In the genomic region with DNA sequence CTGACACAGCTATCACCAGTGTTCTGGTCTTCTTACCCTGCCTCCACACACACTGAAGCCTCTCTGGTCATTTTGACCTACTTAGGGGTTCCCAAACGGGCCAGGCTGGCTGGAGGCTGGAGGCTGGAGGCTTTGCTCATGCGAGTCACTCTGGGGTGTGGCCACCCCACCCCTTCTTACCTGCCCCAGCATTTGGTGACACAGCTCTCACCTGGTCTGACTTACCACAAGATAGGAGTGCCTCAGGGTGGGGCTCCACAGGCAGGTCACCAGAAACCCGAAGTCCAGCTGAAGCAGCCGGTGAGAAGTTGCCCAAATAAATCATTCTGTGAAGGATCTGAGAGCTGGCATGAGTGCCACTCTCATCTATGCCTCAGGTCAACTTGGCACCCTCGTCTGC, we compare ENCODE assay signal across 32 mouse cellular contexts. TPM values are rescaled to one million over a fixed set of nuclear protein-coding genes. Genes with fewer than 3 reads are reported as not detected.
DNase-seq lines count a peak whose midpoint lies in the region; TF ChIP-seq lines count a peak whose summit lies in the region.
"Had no signal": no experiment of that assay in that cellular context is flagged by ENCODE, and none has a peak within 500 bp of the region (broad histone marks: within the 10 kb centered on the region; RNA-seq: fewer than 3 reads in every experiment).

No protein-coding gene starts in this region.

- WGBS in small intestine, adult 2 months: 27% methylated on average over 5 of the region's 5 CpGs

- H3K36me3 ChIP-seq in small intestine, adult 2 months (ENCODE audit: control insufficient read depth, insufficient read depth, low read length): 0 out of 2 replicates have a peak, but pooled peaks cover 2% of the 10 kb centered on the region
- H3K36me3 ChIP-seq: embryonic facial prominence, embryonic 15.5 days; heart, embryonic 15.5 days had no signal

- no peak for TF ChIP-seq CTCF in small intestine, adult 2 months (IDR thresholded peaks at IDR 0.05; ENCODE audit: extremely low read depth, insufficient read length, insufficient replicate concordance, low read depth, low read length)

- no peaks in the 10 kb centered on the region for H3K27me3 ChIP-seq in small intestine, adult 2 months (ENCODE audit: control insufficient read depth, insufficient read depth, low read length)
- H3K27me3 ChIP-seq: CH12.LX; embryonic facial prominence, embryonic 12.5 days; embryonic facial prominence, embryonic 15.5 days; heart, embryonic 15.5 days; hindbrain, embryonic 13.5 days had no signal

- peak; percentile 23 to 55 for DNase-seq in lung, adult 18-20 months
- DNase-seq in lung, postnatal 25 days (ENCODE audit: low spot score): no peak
- peak; percentile 9 to 28 for DNase-seq in urinary bladder, adult 18-20 months (ENCODE audit: low spot score in 2 of 2)
- DNase-seq in urinary bladder, postnatal 4 days (ENCODE audit: low spot score in 2 of 2): no peak
- DNase-seq in neural tube, embryonic 10.5 days (ENCODE audit: extremely low spot score, low spot score): no peak
- no peak for DNase-seq in adipocyte (ENCODE audit: low spot score)
- DNase-seq: adrenal gland, adult 2 months; adrenal gland, postnatal 14 days; B cell, adult 2 months; cerebellum, adult 11 months; cerebellum, adult 2 months; cerebellum, adult 9-11 months; cerebellum, postnatal 25 days; forebrain, postnatal 0 days; gastrocnemius, adult 2 months; gastrocnemius, postnatal 14 days; heart, adult 18-20 months; heart, postnatal 10 days; heart, postnatal 36 days had no signal

- no peak overlapping the region for H3K4me3 ChIP-seq in small intestine, adult 2 months (ENCODE audit: low read depth, low read length)
- H3K4me3 ChIP-seq: embryonic facial prominence, embryonic 12.5 days; embryonic facial prominence, embryonic 15.5 days; gastrocnemius, adult 2 months; heart, embryonic 12.5 days; heart, embryonic 15.5 days; hindbrain, embryonic 10.5 days; hindbrain, embryonic 13.5 days had no signal

- TF ChIP-seq POLR2A in small intestine, adult 2 months (IDR thresholded peaks at IDR 0.05; ENCODE audit: low read depth, low read length): no peak

- H3K4me1 ChIP-seq in small intestine, adult 2 months (ENCODE audit: control insufficient read depth, insufficient read depth, insufficient read length, low read length): peaks cover 29% of the 10 kb centered on the region
- H3K4me1 ChIP-seq: embryonic facial prominence, embryonic 12.5 days; embryonic facial prominence, embryonic 15.5 days; heart, embryonic 12.5 days; heart, embryonic 15.5 days; hindbrain, embryonic 10.5 days; hindbrain, embryonic 13.5 days had no signal

- H3K27ac ChIP-seq in small intestine, adult 2 months (ENCODE audit: insufficient read depth, low read depth, low read length): peak overlapping the region; percentile 81
- H3K27ac ChIP-seq: embryonic facial prominence, embryonic 12.5 days; embryonic facial prominence, embryonic 15.5 days; gastrocnemius, adult 2 months; heart, embryonic 15.5 days; hindbrain, embryonic 10.5 days; hindbrain, embryonic 13.5 days had no signal

RNA-seq across cellular contexts. Expression of gene Trex2, which starts 2.3 kb away (rescaled TPM):
- polyA plus RNA-seq in small intestine, adult 2 months (2012; rRNA removed): 2.4 and 5.4 TPM in 2 replicates
- polyA plus RNA-seq: cerebellum, adult 2 months; embryonic facial prominence, embryonic 12.5 days; forebrain, embryonic 11.5 days; forebrain, embryonic 14.5 days; forebrain, postnatal 0 days; frontal cortex, adult 2 months; G1E; heart, embryonic 12.5 days; heart, embryonic 15.5 days; hindbrain, embryonic 13.5 days; Patski had no signal

RNA-seq across cellular contexts. Expression of gene Zfp92, which starts 22.0 kb away (rescaled TPM):
- polyA plus RNA-seq in small intestine, adult 2 months (2012; rRNA removed): 0.79 and 1.1 TPM in 2 replicates
- polyA plus RNA-seq: G1E; heart, embryonic 12.5 days; heart, embryonic 15.5 days had no signal

RNA-seq across cellular contexts. Expression of gene Haus7, which starts 26.0 kb away (rescaled TPM):
- polyA plus RNA-seq in small intestine, adult 2 months (2012; rRNA removed): 5.1 and 9.3 TPM in 2 replicates

RNA-seq across cellular contexts. Expression of gene Gm18336, which starts 34.3 kb away (rescaled TPM):
- polyA plus RNA-seq in small intestine, adult 2 months (2012; rRNA removed): not detected in 2 replicates
- polyA plus RNA-seq: embryonic facial prominence, embryonic 12.5 days; forebrain, embryonic 11.5 days; forebrain, embryonic 14.5 days; G1E; heart, embryonic 12.5 days; heart, embryonic 15.5 days; hindbrain, embryonic 10.5 days; hindbrain, embryonic 13.5 days; Patski had no signal

RNA-seq across cellular contexts. Expression of gene Bgn, which starts 50.6 kb away (rescaled TPM):
- 121 and 168 TPM in 2 replicates for polyA plus RNA-seq in small intestine, adult 2 months (2012; rRNA removed)
- polyA plus RNA-seq: G1E had no signal

Comparison
In these comparisons a context has a peak if more than half of its experiments do, and no peak if none do; other contexts are left out.
1. DNase-seq: peak in lung, adult 18-20 months (2 of 2) and urinary bladder, adult 18-20 months (2 of 2); none in lung, postnatal 25 days (single experiment), urinary bladder, postnatal 4 days (0 of 2), neural tube, embryonic 10.5 days (single experiment) and adipocyte (single experiment).